In the genomic region with DNA sequence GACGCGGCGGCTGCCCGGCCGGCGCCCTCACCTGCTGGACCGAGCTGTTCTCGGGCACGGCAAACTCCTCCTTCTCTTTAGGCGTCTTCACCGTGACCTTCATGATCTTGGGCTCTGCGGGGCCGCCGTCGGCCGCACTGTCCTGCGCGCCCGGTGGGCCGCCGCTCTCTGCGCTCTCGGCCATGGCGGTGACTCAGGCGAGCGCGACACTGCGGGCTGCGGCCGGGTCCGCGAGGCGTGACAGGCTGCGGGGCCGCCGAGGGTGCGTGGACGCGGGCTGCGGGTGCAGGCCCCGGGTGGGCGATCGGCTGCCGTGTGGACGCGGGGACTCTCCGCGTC, we compare ENCODE assay signal across 7 mouse cellular contexts. TPM values are rescaled to one million over a fixed set of nuclear protein-coding genes. Genes with fewer than 3 reads are reported as not detected.
A peak's percentile ranks its signal among the peaks of the same experiment; 100 is the strongest.
DNase-seq lines count a peak whose midpoint lies in the region; ATAC-seq and TF ChIP-seq lines count a peak whose summit lies in the region.

No protein-coding gene starts in this region.

- no peaks in the 10 kb centered on the region for H3K9me3 ChIP-seq in lung, embryonic 14.5 days (ENCODE audit: low read depth, low read length)
- H3K9me3 ChIP-seq in embryonic facial prominence, embryonic 15.5 days (replicated peaks): no peaks in the 10 kb centered on the region
- no peaks in the 10 kb centered on the region for H3K9me3 ChIP-seq in intestine, postnatal 0 days (ENCODE audit: control insufficient read depth)

- WGBS in lung, embryonic 14.5 days: under 1% methylated on average over 48 of the region's 48 CpGs
- WGBS in embryonic facial prominence, embryonic 15.5 days: under 1% methylated on average over 48 of the region's 48 CpGs
- under 1% methylated on average over 48 of the region's 48 CpGs for WGBS in intestine, postnatal 0 days
- under 1% methylated on average over 48 of the region's 48 CpGs for WGBS in olfactory bulb, adult 2 months

- ATAC-seq in lung, embryonic 14.5 days (ENCODE audit: insufficient read depth): peak; percentile 78; the same call in 1 of the 2 replicates
- ATAC-seq in embryonic facial prominence, embryonic 15.5 days (ENCODE audit: insufficient number of reproducible peaks, low FRiP score, low TSS enrichment, low read depth): peak; percentile 60
- peak; percentile 35 for ATAC-seq in intestine, postnatal 0 days
- no peak for ATAC-seq in megakaryocyte progenitor cell, adult 5-6 weeks (replicated peaks; ENCODE audit: poor library complexity)

- H3K27me3 ChIP-seq in lung, embryonic 14.5 days (ENCODE audit: insufficient read depth, low read length): no peaks in the 10 kb centered on the region
- H3K27me3 ChIP-seq in embryonic facial prominence, embryonic 15.5 days: no peaks in the 10 kb centered on the region
- H3K27me3 ChIP-seq in intestine, postnatal 0 days (replicated peaks; ENCODE audit: control insufficient read depth, insufficient read depth, low read length): no peaks in the 10 kb centered on the region

- H3K4me1 ChIP-seq in lung, embryonic 14.5 days (ENCODE audit: insufficient read depth): peaks cover 9% of the 10 kb centered on the region
- H3K4me1 ChIP-seq in embryonic facial prominence, embryonic 15.5 days: peaks cover 40% of the 10 kb centered on the region
- H3K4me1 ChIP-seq in intestine, postnatal 0 days (replicated peaks; ENCODE audit: control insufficient read depth, insufficient read depth, low read length): no peaks in the 10 kb centered on the region
- H3K4me1 ChIP-seq in olfactory bulb, adult 2 months (ENCODE audit: control insufficient read depth, insufficient read depth, low read length): peaks cover 7% of the 10 kb centered on the region

- 0 out of 2 replicates have a peak, but pooled peaks cover 4% of the 10 kb centered on the region for H3K36me3 ChIP-seq in lung, embryonic 14.5 days (ENCODE audit: insufficient read depth)
- no peaks in the 10 kb centered on the region for H3K36me3 ChIP-seq in embryonic facial prominence, embryonic 15.5 days
- H3K36me3 ChIP-seq in intestine, postnatal 0 days (ENCODE audit: control insufficient read depth, insufficient read depth): no peaks in the 10 kb centered on the region

- peak overlapping the region; percentile 99 for H3K4me3 ChIP-seq in lung, embryonic 14.5 days (ENCODE audit: low read depth, low read length)
- H3K4me3 ChIP-seq in embryonic facial prominence, embryonic 15.5 days (replicated peaks): peak overlapping the region; percentile 99
- peak overlapping the region; percentile 96 for H3K4me3 ChIP-seq in intestine, postnatal 0 days (ENCODE audit: low read depth, low read length)
- peak overlapping the region; percentile 68 for H3K4me3 ChIP-seq in olfactory bulb, adult 2 months (ENCODE audit: insufficient read depth, low read depth, low read length)

- TF ChIP-seq POLR2A in olfactory bulb, adult 2 months (IDR thresholded peaks at IDR 0.05; ENCODE audit: insufficient read depth, low read depth, low read length): no peak

- H3K27ac ChIP-seq in lung, embryonic 14.5 days (ENCODE audit: low read depth): peak overlapping the region; percentile 88
- peak overlapping the region; percentile 93 for H3K27ac ChIP-seq in embryonic facial prominence, embryonic 15.5 days (replicated peaks)
- H3K27ac ChIP-seq in intestine, postnatal 0 days (ENCODE audit: low read depth, low read length): peak overlapping the region; percentile 97
- H3K27ac ChIP-seq in olfactory bulb, adult 2 months (ENCODE audit: insufficient read depth, low read depth, low read length): 0 out of 2 replicates have a peak overlapping the region, but pooled peaks have one; percentile 26

- H3K4me2 ChIP-seq in lung, embryonic 14.5 days: peak overlapping the region; percentile 93
- peak overlapping the region; percentile 85 for H3K4me2 ChIP-seq in embryonic facial prominence, embryonic 15.5 days (replicated peaks)
- H3K4me2 ChIP-seq in intestine, postnatal 0 days (replicated peaks; ENCODE audit: low read depth): peak overlapping the region; percentile 69

- peak overlapping the region; percentile 96 for H3K9ac ChIP-seq in lung, embryonic 14.5 days
- H3K9ac ChIP-seq in embryonic facial prominence, embryonic 15.5 days: peak overlapping the region; percentile 98
- peak overlapping the region; percentile 97 for H3K9ac ChIP-seq in intestine, postnatal 0 days (ENCODE audit: low read depth, low read length)

- no peak for DNase-seq in lung, embryonic 14.5 days
- DNase-seq in lung, postnatal 14 days: no peak
- no peak for DNase-seq in left cerebral cortex, adult 9 months (ENCODE audit: low spot score in 2 of 2)

- TF ChIP-seq CTCF in lung, embryonic 14.5 days (IDR thresholded peaks at IDR 0.05; ENCODE audit: low read depth): no peak
- TF ChIP-seq CTCF in intestine, postnatal 0 days (IDR thresholded peaks at IDR 0.05; ENCODE audit: low read depth): no peak
- TF ChIP-seq CTCF in olfactory bulb, adult 2 months (IDR thresholded peaks at IDR 0.05; ENCODE audit: insufficient read depth, low read depth, low read length): no peak

RNA-seq across cellular contexts. Expression of a gene that starts 0.2 kb away (rescaled TPM):
- 98.6 and 107 TPM in 2 replicates for polyA plus RNA-seq in lung, embryonic 14.5 days (2014; fragmentation: Nextera tagmentation; extraction: Ambion mirVana)
- 109 and 115 TPM in 2 replicates for polyA plus RNA-seq in embryonic facial prominence, embryonic 15.5 days (2015; fragmentation: Nextera tagmentation; extraction: Ambion mirVana)
- 59.5 and 61.3 TPM in 2 replicates for polyA plus RNA-seq in intestine, postnatal 0 days (2015; fragmentation: Nextera tagmentation; extraction: Ambion mirVana)
- 142 TPM in 1 of 2 replicates, not detected in the other for polyA plus RNA-seq in olfactory bulb, adult 2 months (2012; ENCODE audit: insufficient read depth, insufficient read length, low replicate concordance, missing spikeins)
- 52.2 and 57.6 TPM in 2 replicates for total RNA-seq in megakaryocyte progenitor cell, adult 5-6 weeks (2015)
- 53.0 and 64.7 TPM in 2 replicates for total RNA-seq in megakaryocyte progenitor cell, adult 5-6 weeks (2017)

RNA-seq across cellular contexts. Expression of a gene that starts 57.8 kb away (rescaled TPM):
- polyA plus RNA-seq in lung, embryonic 14.5 days (2014; fragmentation: Nextera tagmentation; extraction: Ambion mirVana): 29.7 and 30.9 TPM in 2 replicates
- 32.6 and 36.3 TPM in 2 replicates for polyA plus RNA-seq in embryonic facial prominence, embryonic 15.5 days (2015; fragmentation: Nextera tagmentation; extraction: Ambion mirVana)
- polyA plus RNA-seq in intestine, postnatal 0 days (2015; fragmentation: Nextera tagmentation; extraction: Ambion mirVana): 79.0 and 88.7 TPM in 2 replicates
- not detected in 2 replicates for polyA plus RNA-seq in olfactory bulb, adult 2 months (2012; ENCODE audit: insufficient read depth, insufficient read length, low replicate concordance, missing spikeins)
- 46.2 and 52.9 TPM in 2 replicates for total RNA-seq in megakaryocyte progenitor cell, adult 5-6 weeks (2015)
- total RNA-seq in megakaryocyte progenitor cell, adult 5-6 weeks (2017): 36.8 and 44.9 TPM in 2 replicates

Comparison
In these comparisons a context has a peak if more than half of its experiments do, and no peak if none do; other contexts are left out.
1. H3K27ac ChIP-seq: peak in every context shown above with its lines; median percentile 97 in intestine, postnatal 0 days; 93 in embryonic facial prominence, embryonic 15.5 days; 88 in lung, embryonic 14.5 days; 26 in olfactory bulb, adult 2 months.